Mouse (Mus musculus): Measurements from ENCODE around the gene Dsp. TPM values are rescaled to one million over a fixed set of nuclear protein-coding genes. Genes with fewer than 3 reads are reported as not detected.

Dsp gene
- total and polyA plus RNA-seq, 2 experiments from 2014 or later: 0.07 to 2.7 TPM

GRCm38 (mm10) chr13:38157635-38158034, 6.5 kb downstream of the Dsp start:
- Histone ChIP-seq H3K4me2 (ENCODE audit: low read depth, low read length, poor library complexity, severe bottlenecking) (no peak overlapping the region), H3K27ac (ENCODE audit: low read depth, low read length) (no peak overlapping the region), H3K9me3 (ENCODE audit: low read length) (no peaks in the 10 kb centered on the region), H3K4me3 (ENCODE audit: low read depth, low read length) (no peak overlapping the region), H3K4me1 (ENCODE audit: insufficient read depth, low read length) (no peaks in the 10 kb centered on the region), H3K27me3 (ENCODE audit: insufficient read depth, low read length) (peaks cover 36% of the 10 kb centered on the region), H3K36me3 (ENCODE audit: insufficient read depth, low read length) (no peaks in the 10 kb centered on the region), H3K9ac (replicated peaks; ENCODE audit: low read length, poor library complexity, severe bottlenecking) (no peak overlapping the region)
- 31% methylated on average over 6 of the region's 6 CpGs for WGBS
- no peak for ATAC-seq (ENCODE audit: low FRiP score)
- DNase-seq (ENCODE audit: low spot score): no peak
- no peak for TF ChIP-seq CTCF (IDR thresholded peaks at IDR 0.05)

DNA sequence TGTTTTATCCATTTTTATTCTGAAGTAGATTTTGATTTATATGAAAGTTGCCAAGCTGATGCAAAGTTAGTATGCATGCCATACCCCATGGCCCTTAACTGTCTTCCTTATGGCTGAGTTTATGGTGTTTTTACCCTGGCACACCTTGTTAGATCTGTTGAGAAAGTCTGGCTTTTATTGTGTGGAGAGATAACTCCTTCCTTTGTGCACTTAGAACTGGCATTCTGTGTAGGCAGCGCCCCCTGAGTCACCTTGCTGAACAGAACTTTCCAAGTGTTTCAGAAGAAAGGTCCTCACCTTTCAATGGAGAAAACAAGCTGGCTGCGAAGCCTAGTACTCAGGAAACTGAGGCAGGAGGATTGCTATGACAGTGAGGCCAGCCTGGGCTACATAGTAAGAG, 10.9 kb downstream of the Dsp start:
- no peak overlapping the region for H3K9ac ChIP-seq (replicated peaks; ENCODE audit: low read length, poor library complexity, severe bottlenecking)
- H3K4me2 ChIP-seq (ENCODE audit: low read depth, low read length, poor library complexity, severe bottlenecking): no peak overlapping the region
- H3K36me3 ChIP-seq (ENCODE audit: insufficient read depth, low read length): no peaks in the 10 kb centered on the region
- ATAC-seq (ENCODE audit: low FRiP score): no peak
- H3K27ac ChIP-seq (ENCODE audit: low read depth, low read length): no peak overlapping the region
- H3K27me3 ChIP-seq (ENCODE audit: insufficient read depth, low read length): peaks cover 14% of the 10 kb centered on the region
- no peaks in the 10 kb centered on the region for H3K9me3 ChIP-seq (ENCODE audit: low read length)
- TF ChIP-seq CTCF (IDR thresholded peaks at IDR 0.05): no peak
- no peak for DNase-seq (ENCODE audit: low spot score)
- WGBS: 73% methylated on average over 2 of the region's 2 CpGs
- no peaks in the 10 kb centered on the region for H3K4me1 ChIP-seq (ENCODE audit: insufficient read depth, low read length)
- no peak overlapping the region for H3K4me3 ChIP-seq (ENCODE audit: low read depth, low read length)

- ATAC-seq (ENCODE audit: low FRiP score): no peak
- no peak overlapping the region for H3K4me2 ChIP-seq (ENCODE audit: low read depth, low read length, poor library complexity, severe bottlenecking)
- WGBS: 44% methylated on average over 11 of the region's 11 CpGs
Measured at GRCm38 (mm10) chr13:38162668-38163067, 11.6 kb downstream of the Dsp start.

DNA sequence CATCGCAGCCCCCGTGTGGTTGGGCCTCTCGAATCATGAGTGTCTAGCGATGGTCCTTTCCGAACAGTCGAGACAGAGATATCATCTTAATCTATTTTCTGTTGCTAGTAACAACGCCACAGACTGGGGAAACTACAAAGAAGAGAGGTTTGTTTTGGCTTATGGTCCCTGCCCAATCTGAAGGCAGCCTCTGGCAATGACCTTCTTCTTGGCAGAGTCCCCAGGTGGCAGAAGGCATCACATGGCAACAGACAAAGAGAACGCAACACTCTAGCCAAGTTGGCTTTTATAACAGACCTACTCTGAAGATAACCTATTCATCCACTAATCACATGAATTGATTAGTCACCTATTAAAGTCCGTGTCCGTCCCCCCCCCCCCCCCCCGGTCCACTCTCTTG, 13.8 kb downstream of the Dsp start:
- DNase-seq (ENCODE audit: low spot score) (peak; percentile 40), ATAC-seq (ENCODE audit: low FRiP score) (peak; percentile 3; the same call in 1 of the 2 replicates)
- no peak overlapping the region for H3K9ac ChIP-seq (replicated peaks; ENCODE audit: low read length, poor library complexity, severe bottlenecking)
- H3K4me2 ChIP-seq (ENCODE audit: low read depth, low read length, poor library complexity, severe bottlenecking): no peak overlapping the region
- no peaks in the 10 kb centered on the region for H3K27me3 ChIP-seq (ENCODE audit: insufficient read depth, low read length)
- H3K9me3 ChIP-seq (ENCODE audit: low read length): no peaks in the 10 kb centered on the region
- no peak overlapping the region for H3K27ac ChIP-seq (ENCODE audit: low read depth, low read length)
- no peaks in the 10 kb centered on the region for H3K4me1 ChIP-seq (ENCODE audit: insufficient read depth, low read length)
- WGBS: 79% methylated on average over 11 of the region's 11 CpGs
- H3K4me3 ChIP-seq (ENCODE audit: low read depth, low read length): no peak overlapping the region
- no peaks in the 10 kb centered on the region for H3K36me3 ChIP-seq (ENCODE audit: insufficient read depth, low read length)
- TF ChIP-seq CTCF (IDR thresholded peaks at IDR 0.05): no peak

More at GRCm38 (mm10) chr13:38162668-38163067, 11.6 kb downstream of the Dsp start:
- Histone ChIP-seq H3K9me3 (ENCODE audit: low read length) (no peaks in the 10 kb centered on the region), H3K4me1 (ENCODE audit: insufficient read depth, low read length) (no peaks in the 10 kb centered on the region), H3K27ac (ENCODE audit: low read depth, low read length) (no peak overlapping the region), H3K4me3 (ENCODE audit: low read depth, low read length) (no peak overlapping the region), H3K27me3 (ENCODE audit: insufficient read depth, low read length) (peaks cover 12% of the 10 kb centered on the region), H3K9ac (replicated peaks; ENCODE audit: low read length, poor library complexity, severe bottlenecking) (no peak overlapping the region), H3K36me3 (ENCODE audit: insufficient read depth, low read length) (no peaks in the 10 kb centered on the region)
- no peak for TF ChIP-seq CTCF (IDR thresholded peaks at IDR 0.05)
- DNase-seq (ENCODE audit: low spot score): peak; percentile 71

GRCm38 (mm10) chr13:38167056-38167455, 16.0 kb downstream of the Dsp start:
- no peak overlapping the region for H3K4me3 ChIP-seq (ENCODE audit: low read depth, low read length)
- H3K9ac ChIP-seq (replicated peaks; ENCODE audit: low read length, poor library complexity, severe bottlenecking): no peak overlapping the region
- WGBS: 89% methylated on average over 3 of the region's 3 CpGs
- H3K4me2 ChIP-seq (ENCODE audit: low read depth, low read length, poor library complexity, severe bottlenecking): no peak overlapping the region
- H3K27ac ChIP-seq (ENCODE audit: low read depth, low read length): no peak overlapping the region
- DNase-seq (ENCODE audit: low spot score) (no peak), ATAC-seq (ENCODE audit: low FRiP score) (no peak)
- TF ChIP-seq CTCF (IDR thresholded peaks at IDR 0.05): no peak
- H3K9me3 ChIP-seq (ENCODE audit: low read length): no peaks in the 10 kb centered on the region
- no peaks in the 10 kb centered on the region for H3K4me1 ChIP-seq (ENCODE audit: insufficient read depth, low read length)
- H3K36me3 ChIP-seq (ENCODE audit: insufficient read depth, low read length): no peaks in the 10 kb centered on the region
- H3K27me3 ChIP-seq (ENCODE audit: insufficient read depth, low read length): no peaks in the 10 kb centered on the region

DNA sequence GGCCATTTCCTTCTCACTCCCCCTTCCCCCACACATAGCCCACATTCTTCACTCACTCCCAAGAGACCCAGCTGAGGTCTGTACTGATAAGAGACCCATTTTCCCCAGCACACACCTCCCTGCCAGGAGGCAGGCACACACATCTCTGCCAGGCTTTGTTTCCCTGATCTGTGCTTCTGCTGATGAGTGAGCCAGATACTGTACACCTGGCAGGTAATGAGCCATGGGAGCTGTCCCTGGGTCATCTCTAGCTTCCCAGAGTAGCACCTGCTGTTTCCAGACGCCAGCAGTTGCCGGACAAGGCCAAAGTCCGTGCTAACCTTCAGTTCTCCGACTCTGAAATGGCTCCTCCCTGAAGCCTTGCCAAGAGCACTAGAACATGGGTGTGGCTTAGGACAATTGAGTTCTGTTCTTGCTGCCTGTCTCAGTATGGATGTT, 19.6 kb downstream of the Dsp start:
- H3K9ac ChIP-seq (replicated peaks; ENCODE audit: low read length, poor library complexity, severe bottlenecking): no peak overlapping the region
- H3K27ac ChIP-seq (ENCODE audit: low read depth, low read length): no peak overlapping the region
- H3K36me3 ChIP-seq (ENCODE audit: insufficient read depth, low read length): no peaks in the 10 kb centered on the region
- H3K4me2 ChIP-seq (ENCODE audit: low read depth, low read length, poor library complexity, severe bottlenecking): no peak overlapping the region
- ATAC-seq (ENCODE audit: low FRiP score) (no peak), DNase-seq (ENCODE audit: low spot score) (no peak)
- no peaks in the 10 kb centered on the region for H3K9me3 ChIP-seq (ENCODE audit: low read length)
- H3K4me1 ChIP-seq (ENCODE audit: insufficient read depth, low read length): no peaks in the 10 kb centered on the region
- H3K4me3 ChIP-seq (ENCODE audit: low read depth, low read length): no peak overlapping the region
- H3K27me3 ChIP-seq (ENCODE audit: insufficient read depth, low read length): no peaks in the 10 kb centered on the region
- no peak for TF ChIP-seq CTCF (IDR thresholded peaks at IDR 0.05)
- WGBS: 66% methylated on average over 4 of the region's 4 CpGs
